Mouse (Mus musculus): Measurements from ENCODE around the gene B3galt1. TPM values are rescaled to one million over a fixed set of nuclear protein-coding genes. Genes with fewer than 3 reads are reported as not detected.

B3galt1 gene
- total RNA-seq, 2 experiments from 2014 or later = 82.0 to 94.2 TPM

GRCm38 (mm10) chr2:68084483-68084882 lies 518.8 kb downstream of the B3galt1 start:
- TF ChIP-seq CTCF (IDR thresholded peaks at IDR 0.05) = no peak
- Histone ChIP-seq H3K4me3 (no peak overlapping the region), H3K27ac (no peak overlapping the region)
- no peak for DNase-seq (ENCODE audit: extremely low spot score in 1 of 2, low spot score in 2 of 2)
- intact Hi-C loops (cut with DNase I) = no loop called here

GRCm38 (mm10) chr2:68086101-68086500 lies 520.4 kb downstream of the B3galt1 start:
- no peak overlapping the region for H3K27ac ChIP-seq
- intact Hi-C loops (cut with DNase I) = no loop called here
- DNase-seq (ENCODE audit: extremely low spot score in 1 of 2, low spot score in 2 of 2) = no peak
- no peak overlapping the region for H3K4me3 ChIP-seq
- TF ChIP-seq CTCF (IDR thresholded peaks at IDR 0.05) = no peak

- intact Hi-C loops (cut with DNase I) = no loop called here
- DNase-seq (ENCODE audit: extremely low spot score in 1 of 2, low spot score in 2 of 2) = no peak
- no peak for TF ChIP-seq CTCF (IDR thresholded peaks at IDR 0.05)
- Histone ChIP-seq H3K4me3 (no peak overlapping the region), H3K27ac (no peak overlapping the region)
These were observed 525.9 kb downstream of the B3galt1 start for GRCm38 (mm10) chr2:68091559-68091958.

GRCm38 (mm10) chr2:68104641-68105040 lies 539.0 kb downstream of the B3galt1 start:
- Histone ChIP-seq H3K4me3 (no peak overlapping the region), H3K27ac (no peak overlapping the region)
- intact Hi-C loops (cut with DNase I) = no loop called here
- no peak for TF ChIP-seq CTCF (IDR thresholded peaks at IDR 0.05)
- no peak for DNase-seq (ENCODE audit: extremely low spot score in 1 of 2, low spot score in 2 of 2)

GRCm38 (mm10) chr2:68118076-68118475 lies 552.4 kb downstream of the B3galt1 start:
- Histone ChIP-seq H3K4me3 (no peak overlapping the region), H3K27ac (no peak overlapping the region)
- TF ChIP-seq CTCF (IDR thresholded peaks at IDR 0.05) = peak; percentile 35
- no peak for DNase-seq (ENCODE audit: extremely low spot score in 1 of 2, low spot score in 2 of 2)
- intact Hi-C loops (cut with DNase I) = no loop called here

- no peak overlapping the region for H3K4me3 ChIP-seq
- no peak overlapping the region for H3K27ac ChIP-seq
- intact Hi-C loops (cut with DNase I) = loop anchor here (5.0 to 10.0 kb wide), 2 partner anchors 223 to 560 kb away; partner anchors contain the start of gene B3galt1
- peak; percentile 29 for TF ChIP-seq CTCF (IDR thresholded peaks at IDR 0.05)
- no peak for DNase-seq (ENCODE audit: extremely low spot score in 1 of 2, low spot score in 2 of 2)
These were observed 559.1 kb downstream of the B3galt1 start for GRCm38 (mm10) chr2:68124751-68125150.

GRCm38 (mm10) chr2:68141094-68141493 lies 575.4 kb downstream of the B3galt1 start:
- H3K4me3 ChIP-seq = no peak overlapping the region
- no peak overlapping the region for H3K27ac ChIP-seq
- TF ChIP-seq CTCF (IDR thresholded peaks at IDR 0.05) = no peak
- no peak for DNase-seq (ENCODE audit: extremely low spot score in 1 of 2, low spot score in 2 of 2)
- intact Hi-C loops (cut with DNase I) = no loop called here

- no peak for DNase-seq (ENCODE audit: extremely low spot score in 1 of 2, low spot score in 2 of 2)
- intact Hi-C loops (cut with DNase I) = no loop called here
- H3K4me3 ChIP-seq = no peak overlapping the region
- TF ChIP-seq CTCF (IDR thresholded peaks at IDR 0.05) = no peak
- H3K27ac ChIP-seq = no peak overlapping the region
These were observed 577.6 kb downstream of the B3galt1 start for GRCm38 (mm10) chr2:68143292-68143691.

GRCm38 (mm10) chr2:68159751-68160150 lies 594.1 kb downstream of the B3galt1 start:
- DNase-seq (ENCODE audit: extremely low spot score in 1 of 2, low spot score in 2 of 2) = no peak
- no peak for TF ChIP-seq CTCF (IDR thresholded peaks at IDR 0.05)
- H3K27ac ChIP-seq = no peak overlapping the region
- no peak overlapping the region for H3K4me3 ChIP-seq
- intact Hi-C loops (cut with DNase I) = no loop called here

GRCm38 (mm10) chr2:68160566-68160965 lies 594.9 kb downstream of the B3galt1 start:
- DNase-seq (ENCODE audit: extremely low spot score in 1 of 2, low spot score in 2 of 2) = no peak
- Histone ChIP-seq H3K4me3 (no peak overlapping the region), H3K27ac (no peak overlapping the region)
- no peak for TF ChIP-seq CTCF (IDR thresholded peaks at IDR 0.05)
- intact Hi-C loops (cut with DNase I) = no loop called here

- intact Hi-C loops (cut with DNase I) = no loop called here
- no peak overlapping the region for H3K4me3 ChIP-seq
- no peak overlapping the region for H3K27ac ChIP-seq
- no peak for TF ChIP-seq CTCF (IDR thresholded peaks at IDR 0.05)
- DNase-seq (ENCODE audit: extremely low spot score in 1 of 2, low spot score in 2 of 2) = no peak
These were observed 596.3 kb downstream of the B3galt1 start for GRCm38 (mm10) chr2:68162012-68162411.

GRCm38 (mm10) chr2:68171306-68171705 lies 605.6 kb downstream of the B3galt1 start:
- no peak for TF ChIP-seq CTCF (IDR thresholded peaks at IDR 0.05)
- no peak for DNase-seq (ENCODE audit: extremely low spot score in 1 of 2, low spot score in 2 of 2)
- Histone ChIP-seq H3K4me3 (no peak overlapping the region), H3K27ac (no peak overlapping the region)
- intact Hi-C loops (cut with DNase I) = no loop called here

Small RNA genes lying within 50 kb of the gene (microRNA-seq; reads per million reads assigned to microRNA genes)
- gene Mir6335 (0 reads per million in 2 experiments), gene Mir7224 (7.9 to 14.4 reads per million in 2 experiments)

Other genes starting within 250 kb of the B3galt1 start
- gene Gm21830, start 152.1 kb upstream of the B3galt1 start, total RNA-seq (2021) = not detected
- gene Gm26727, start 132.7 kb upstream of the B3galt1 start, total RNA-seq (2021) = not detected
- under 1 TPM; 0.05 TPM for gene Xirp2, start 119.9 kb upstream of the B3galt1 start, total RNA-seq (2021)